Mouse (Mus musculus): Measurements from ENCODE around the gene Tlr9.

GRCm38 (mm10) chr9:106268421-106268820, 46.0 kb downstream of the Tlr9 start:
- TF ChIP-seq CTCF (IDR thresholded peaks at IDR 0.05; ENCODE audit: low read depth) (no peak), EP300 (IDR thresholded peaks at IDR 0.05; ENCODE audit: low read depth) (no peak)

All from heart, postnatal 0 days (tissue).